Mouse (Mus musculus): Measurements from ENCODE around the gene Etfb.

Etfb gene

DNA sequence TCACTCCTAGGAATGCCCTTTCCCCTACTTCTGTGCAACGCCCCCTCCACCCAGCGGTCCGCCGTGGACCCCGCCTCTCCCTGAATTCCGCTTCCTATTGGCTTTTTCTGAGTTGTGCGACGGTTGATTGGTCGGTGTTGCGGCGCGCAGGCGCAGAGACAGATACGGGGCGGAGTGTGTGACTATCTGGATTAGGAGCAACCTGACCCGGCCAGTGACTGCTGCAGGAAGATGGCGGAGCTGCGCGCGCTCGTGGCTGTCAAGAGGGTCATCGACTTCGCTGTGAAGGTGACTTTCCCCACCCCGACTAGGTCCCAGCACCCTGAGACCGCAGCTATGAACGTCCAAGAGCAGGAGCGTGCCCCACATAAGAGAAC is at the start of gene Etfb, which contains the start of gene Gm45233:
Gene Etfb, plus strand, starts transcription at position 167 of the 377 bp plus-strand sequence.
Gene Gm45233, plus strand, starts transcription at position 212 of the 377 bp plus-strand sequence.
- in situ Hi-C loops (cut with MboI; ENCODE audit: unreplicated experiment in 2 of 2), result loop anchor here in 1 of 2 experiments (10.0 kb wide), 1 partner anchor 129 kb away; the partner anchor contains the start of gene Zfp715

DNA sequence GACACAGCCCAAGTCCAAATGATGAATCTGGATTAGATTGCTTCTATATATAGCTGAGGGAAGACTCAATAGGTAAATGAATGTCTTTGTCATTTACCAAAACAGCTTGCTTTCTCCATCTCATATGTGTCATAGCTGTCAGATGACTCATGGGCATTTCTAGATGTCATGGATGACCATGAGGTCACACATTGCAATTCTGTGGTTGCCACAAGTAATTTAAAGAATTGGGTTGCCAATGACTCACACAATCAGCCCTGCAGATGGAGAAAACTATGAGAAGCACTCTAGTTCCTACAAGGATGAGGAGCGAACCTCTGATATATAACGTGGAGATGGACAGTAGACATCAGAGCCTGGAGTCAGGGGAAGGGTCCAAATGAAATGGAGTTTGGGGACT is 44.4 kb upstream of the Etfb start:
- in situ Hi-C loops (cut with MboI; ENCODE audit: unreplicated experiment in 2 of 2), result loop anchor here in 1 of 2 experiments (25.0 kb wide), 1 partner anchor 412 kb away; no protein-coding TSS in a partner anchor

DNA sequence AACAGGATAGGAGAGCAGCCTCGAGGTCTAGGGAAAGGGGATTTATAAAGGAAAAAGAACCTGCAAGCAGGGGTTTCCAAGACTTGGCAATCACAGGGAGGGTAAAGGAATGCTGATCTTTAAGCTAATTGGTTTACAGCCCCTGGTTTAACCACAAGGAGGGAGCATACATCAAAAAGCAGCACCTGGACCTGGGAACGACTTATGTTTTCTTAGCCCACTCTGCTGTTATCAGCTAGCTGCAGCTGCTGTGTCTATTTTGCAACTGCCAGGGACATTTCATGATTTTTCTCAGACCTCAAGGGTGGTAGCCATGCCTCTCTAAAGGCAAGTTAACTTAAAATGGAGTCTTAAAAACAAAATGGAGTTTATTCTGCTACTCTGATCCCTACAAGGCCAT is 41.2 kb upstream of the Etfb start:
- in situ Hi-C loops (cut with MboI; ENCODE audit: unreplicated experiment in 2 of 2), result loop anchor here in 1 of 2 experiments (5.0 to 25.0 kb wide), 2 partner anchors 100 to 415 kb away; no protein-coding TSS in a partner anchor

DNA sequence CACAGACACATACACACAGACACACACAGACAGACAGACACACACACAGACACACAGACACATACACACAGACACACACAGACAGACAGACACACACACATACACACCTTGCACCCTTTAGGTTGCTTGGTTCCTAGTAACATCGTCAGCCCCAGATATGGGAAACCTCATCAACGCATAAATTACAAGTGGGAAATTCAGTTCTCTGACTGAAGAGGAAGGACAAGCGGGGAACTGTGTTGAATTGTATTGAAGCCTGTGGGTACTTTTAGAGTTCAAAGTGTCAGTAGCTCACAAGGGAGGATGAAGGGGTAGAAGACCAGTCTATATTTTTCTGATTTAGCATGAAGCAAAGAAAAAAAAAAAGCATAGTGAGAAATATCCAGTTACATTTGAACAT is 36.3 kb upstream of the Etfb start:
- in situ Hi-C loops (cut with MboI; ENCODE audit: unreplicated experiment in 2 of 2), result loop anchor here in 1 of 2 experiments (25.0 kb wide), 1 partner anchor 420 kb away; no protein-coding TSS in a partner anchor

DNA sequence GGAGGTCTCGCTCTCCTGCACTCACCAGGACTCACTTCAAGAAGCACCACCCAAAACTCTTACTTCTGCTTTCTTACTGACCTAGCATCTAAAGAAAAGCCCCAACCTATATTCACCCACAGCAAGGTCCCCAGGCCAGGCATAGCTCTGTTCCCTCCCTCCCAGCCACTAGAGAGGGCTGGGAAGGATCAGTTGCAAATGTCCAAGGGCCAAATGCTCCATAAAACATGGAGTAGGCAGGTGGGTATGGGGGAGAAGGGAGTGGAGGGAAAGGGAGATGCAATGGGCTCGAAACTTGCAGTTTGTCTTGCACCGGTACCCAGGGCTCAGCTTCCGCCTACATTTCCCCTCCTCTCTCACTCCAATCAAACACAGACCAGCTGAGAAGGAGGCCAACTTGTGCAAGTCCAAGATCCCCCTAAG is 35.7 kb upstream of the Etfb start, which contains the start of gene Siglecg:
Gene Siglecg, plus strand, starts transcription at position 74 of the 423 bp plus-strand sequence.
- in situ Hi-C loops (cut with MboI; ENCODE audit: unreplicated experiment in 2 of 2), result loop anchor here in 1 of 2 experiments (25.0 kb wide), 1 partner anchor 421 kb away; no protein-coding TSS in a partner anchor

DNA sequence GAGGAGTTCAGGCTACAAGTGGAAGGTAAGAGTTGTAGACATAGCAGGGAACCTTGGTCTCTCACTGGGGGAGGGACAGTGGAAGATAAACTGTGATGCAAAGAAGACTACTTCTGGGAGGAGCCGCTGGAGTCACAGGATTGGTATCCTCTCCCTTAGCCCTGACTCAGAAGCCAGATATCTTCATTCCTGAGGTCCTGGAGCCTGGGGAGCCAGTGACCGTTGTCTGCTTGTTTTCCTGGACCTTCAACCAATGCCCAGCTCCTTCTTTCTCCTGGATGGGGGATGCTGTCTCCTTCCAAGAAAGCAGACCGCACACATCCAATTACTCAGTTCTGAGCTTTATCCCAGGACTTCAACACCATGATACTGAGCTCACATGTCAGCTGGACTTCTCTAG is 34.8 kb upstream of the Etfb start:
- in situ Hi-C loops (cut with MboI; ENCODE audit: unreplicated experiment in 2 of 2), result loop anchor here in 1 of 2 experiments (25.0 kb wide), 1 partner anchor 422 kb away; no protein-coding TSS in a partner anchor

DNA sequence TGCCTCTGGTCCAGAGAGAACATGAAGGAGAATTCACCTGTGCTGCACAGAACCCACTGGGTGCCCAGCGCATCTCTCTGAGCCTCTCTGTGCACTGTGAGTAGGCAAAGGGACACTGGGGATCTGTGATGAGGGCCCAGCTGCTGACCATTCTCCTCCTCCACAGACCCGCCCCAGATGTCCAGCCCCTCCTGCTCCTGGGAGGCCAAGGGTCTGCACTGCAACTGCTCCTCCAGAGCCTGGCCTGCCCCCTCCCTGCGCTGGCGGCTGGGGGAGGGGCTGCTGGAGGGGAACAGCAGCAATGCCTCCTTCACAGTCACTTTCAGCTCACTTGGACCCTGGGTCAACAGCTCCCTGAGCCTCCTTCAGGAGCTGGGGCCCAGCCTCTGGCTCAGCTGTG is 32.2 kb upstream of the Etfb start:
- in situ Hi-C loops (cut with MboI; ENCODE audit: unreplicated experiment in 2 of 2), result loop anchor here in 1 of 2 experiments (25.0 kb wide), 1 partner anchor 424 kb away; no protein-coding TSS in a partner anchor

DNA sequence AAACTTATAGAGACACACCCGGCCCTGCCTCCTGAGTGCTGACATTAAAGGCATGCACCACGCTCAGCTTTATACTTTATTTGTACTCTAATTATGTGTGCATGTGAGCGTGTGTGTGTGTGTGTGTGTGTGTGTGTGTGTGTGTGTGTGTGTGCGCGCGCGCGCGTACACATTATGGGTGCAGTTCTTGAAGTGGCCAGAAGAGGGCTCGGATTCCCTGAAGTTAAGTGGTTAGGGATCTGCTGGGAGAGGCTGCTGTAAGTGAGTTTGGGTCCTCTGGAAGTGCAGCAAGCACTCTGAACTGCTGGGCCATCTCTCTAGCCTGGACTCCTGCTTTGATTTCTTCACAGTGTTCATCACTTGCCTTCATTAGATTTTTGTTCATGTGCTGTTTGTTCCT is 26.6 kb upstream of the Etfb start:
- in situ Hi-C loops (cut with MboI; ENCODE audit: unreplicated experiment in 2 of 2), result loop anchor here in 1 of 2 experiments (25.0 kb wide), 1 partner anchor 430 kb away; no protein-coding TSS in a partner anchor

DNA sequence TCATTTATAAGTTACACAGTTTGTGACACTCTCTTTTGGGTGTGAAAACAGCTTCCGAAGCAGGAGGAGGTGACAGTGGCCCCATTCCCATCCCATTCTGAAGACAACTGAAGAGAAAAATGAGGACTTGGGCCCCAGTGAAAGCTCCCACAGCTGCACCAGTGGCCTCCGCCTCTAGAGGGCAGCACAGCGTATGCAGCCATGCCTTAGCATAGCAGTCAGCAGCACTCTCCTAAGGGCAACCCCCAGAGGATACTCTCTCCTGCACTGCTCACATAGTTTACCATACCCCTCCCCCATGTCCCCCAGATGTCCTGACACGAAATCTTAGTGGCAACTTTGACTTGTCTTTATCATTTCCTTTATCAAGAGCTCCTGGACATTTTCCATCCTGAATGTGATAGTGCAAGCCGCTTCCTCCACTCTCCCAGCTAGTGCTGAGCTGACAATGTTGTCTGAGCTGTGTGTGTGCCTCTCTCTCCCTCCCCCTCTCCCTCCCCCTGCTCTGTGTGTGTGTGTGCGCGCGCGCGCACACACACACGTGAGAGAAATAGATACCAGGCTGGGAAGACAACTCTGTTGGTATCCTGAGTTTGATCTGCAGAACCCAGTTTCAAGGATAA is 20.8 kb upstream of the Etfb start:
- in situ Hi-C loops (cut with MboI; ENCODE audit: unreplicated experiment in 2 of 2), result loop anchor here (10.0 to 25.0 kb wide), 2 partner anchors 68 to 436 kb away; partner anchors contain the start of gene Siglecf (in 1 of the 2)

DNA sequence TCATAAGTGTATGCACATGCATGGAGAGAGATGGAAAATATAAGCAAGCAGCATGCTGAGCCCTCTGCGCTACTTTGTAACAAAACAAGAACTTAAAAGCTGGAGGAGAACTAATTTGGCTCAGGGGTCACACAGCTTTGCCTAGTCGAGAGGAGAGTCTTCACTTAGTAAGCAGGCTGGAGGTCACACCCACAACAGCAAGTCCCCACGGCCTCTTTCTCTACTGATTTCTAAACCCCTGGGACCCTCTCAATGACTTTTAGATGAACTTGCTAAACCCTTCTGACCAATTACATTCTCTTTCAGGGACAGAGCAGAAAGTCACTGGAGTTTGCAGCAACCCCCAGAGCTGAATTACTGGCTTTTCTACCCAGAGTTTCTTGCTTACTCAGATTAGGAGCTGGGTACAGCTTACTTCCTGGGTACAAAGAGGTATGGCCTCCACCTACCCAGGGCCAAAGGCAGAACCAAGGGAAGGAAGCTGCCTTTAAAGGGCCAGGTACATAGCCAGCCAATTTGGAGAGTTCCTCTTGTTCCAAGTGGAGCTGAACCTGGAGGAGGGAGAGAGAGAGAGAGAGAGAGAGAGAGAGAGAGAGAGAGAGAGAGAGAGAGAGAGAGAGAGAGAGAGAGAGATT is 19.8 kb upstream of the Etfb start:
- in situ Hi-C loops (cut with MboI; ENCODE audit: unreplicated experiment in 2 of 2), result loop anchor here (10.0 to 25.0 kb wide), 2 partner anchors 69 to 437 kb away; partner anchors contain the start of gene Siglecf (in 1 of the 2)

DNA sequence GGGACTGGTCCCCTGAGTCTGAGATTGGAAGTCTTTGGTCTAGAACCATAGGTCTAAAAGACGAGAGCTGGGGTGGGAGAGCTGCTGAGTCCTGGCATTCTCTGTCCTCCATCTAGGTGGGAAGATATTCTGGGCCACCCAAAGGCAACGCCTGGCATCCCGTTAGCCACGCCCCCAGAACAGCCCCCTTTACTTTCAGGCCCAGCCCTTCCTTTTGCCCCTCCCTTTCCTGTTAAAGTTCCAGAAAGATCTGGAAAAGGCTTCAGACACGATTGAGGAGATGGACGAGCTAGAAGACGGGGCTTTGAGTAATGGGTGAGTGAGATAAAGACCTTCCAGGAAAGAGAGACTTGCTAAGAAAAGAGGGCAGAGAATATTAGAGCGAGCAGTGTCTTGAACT is 16.5 kb upstream of the Etfb start, which contains the start of gene Lim2:
Gene Lim2, plus strand, starts transcription at position 265 of the 400 bp plus-strand sequence.
- in situ Hi-C loops (cut with MboI; ENCODE audit: unreplicated experiment in 2 of 2), result loop anchor here in 1 of 2 experiments (5.0 to 10.0 kb wide), 2 partner anchors 35 to 73 kb away; partner anchors contain the start of genes Siglecf and Vsig10l

DNA sequence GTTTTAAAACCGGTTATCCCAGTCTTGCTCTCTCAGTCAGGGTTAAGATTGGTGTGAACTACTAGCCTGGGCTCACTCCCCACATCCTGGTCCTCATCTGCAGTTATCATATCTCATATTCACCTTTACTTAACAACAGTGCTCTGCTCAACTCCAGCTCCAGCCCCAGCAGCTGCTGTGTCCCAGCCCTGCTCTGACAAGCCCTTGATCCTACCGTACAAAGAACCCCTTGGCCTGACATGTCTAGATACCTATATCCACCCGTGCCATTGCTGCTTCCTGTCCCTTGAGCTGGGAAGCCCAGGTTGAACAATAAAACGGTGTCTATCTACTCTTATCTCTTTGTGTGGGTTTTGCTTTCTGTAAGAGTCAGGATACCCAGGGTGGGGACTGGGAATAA is 14.4 kb upstream of the Etfb start:
- in situ Hi-C loops (cut with MboI; ENCODE audit: unreplicated experiment in 2 of 2), result loop anchor here in 1 of 2 experiments (5.0 to 10.0 kb wide), 2 partner anchors 33 to 75 kb away; partner anchors contain the start of genes Siglecf and Vsig10l

DNA sequence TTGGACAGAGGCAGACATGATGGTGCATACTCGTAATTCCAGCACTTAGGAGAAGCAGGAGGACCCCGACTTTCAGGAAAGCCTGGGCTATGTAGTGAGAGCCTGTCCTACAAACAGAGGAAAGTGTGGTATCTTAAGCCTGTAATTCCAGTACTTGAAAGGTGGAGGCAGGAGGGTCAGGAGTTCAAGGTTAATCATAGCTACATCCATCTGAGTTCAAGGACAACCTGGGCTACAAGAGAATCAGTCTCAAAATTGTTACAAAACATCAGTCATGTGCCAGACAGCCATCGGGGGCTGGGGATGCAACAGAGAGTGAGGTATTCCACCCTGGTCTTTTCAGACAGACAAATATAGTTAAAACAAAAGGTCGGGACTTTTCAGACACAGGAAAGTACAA is 11.0 kb upstream of the Etfb start:
- in situ Hi-C loops (cut with MboI; ENCODE audit: unreplicated experiment in 2 of 2), result no loop called here

DNA sequence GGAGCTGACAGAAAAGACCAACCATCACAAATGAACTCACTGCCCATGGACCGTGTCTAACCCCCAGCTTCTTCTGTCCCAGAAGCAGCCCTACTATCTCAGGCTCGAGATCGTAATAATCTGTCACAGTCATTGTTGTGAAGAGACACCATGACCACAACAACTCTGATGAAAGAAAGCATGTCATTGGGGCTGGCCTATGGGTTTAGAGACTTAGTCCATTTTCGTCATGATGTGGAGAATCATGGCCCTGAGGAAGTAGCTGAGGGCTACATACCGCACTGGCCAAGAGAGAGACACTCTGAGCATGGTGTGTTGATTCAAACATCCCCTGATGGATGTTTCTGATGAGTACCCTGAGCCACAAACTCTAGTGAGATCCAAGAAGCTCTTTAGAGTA is 9.2 kb upstream of the Etfb start:
- in situ Hi-C loops (cut with MboI; ENCODE audit: unreplicated experiment in 2 of 2), result no loop called here

DNA sequence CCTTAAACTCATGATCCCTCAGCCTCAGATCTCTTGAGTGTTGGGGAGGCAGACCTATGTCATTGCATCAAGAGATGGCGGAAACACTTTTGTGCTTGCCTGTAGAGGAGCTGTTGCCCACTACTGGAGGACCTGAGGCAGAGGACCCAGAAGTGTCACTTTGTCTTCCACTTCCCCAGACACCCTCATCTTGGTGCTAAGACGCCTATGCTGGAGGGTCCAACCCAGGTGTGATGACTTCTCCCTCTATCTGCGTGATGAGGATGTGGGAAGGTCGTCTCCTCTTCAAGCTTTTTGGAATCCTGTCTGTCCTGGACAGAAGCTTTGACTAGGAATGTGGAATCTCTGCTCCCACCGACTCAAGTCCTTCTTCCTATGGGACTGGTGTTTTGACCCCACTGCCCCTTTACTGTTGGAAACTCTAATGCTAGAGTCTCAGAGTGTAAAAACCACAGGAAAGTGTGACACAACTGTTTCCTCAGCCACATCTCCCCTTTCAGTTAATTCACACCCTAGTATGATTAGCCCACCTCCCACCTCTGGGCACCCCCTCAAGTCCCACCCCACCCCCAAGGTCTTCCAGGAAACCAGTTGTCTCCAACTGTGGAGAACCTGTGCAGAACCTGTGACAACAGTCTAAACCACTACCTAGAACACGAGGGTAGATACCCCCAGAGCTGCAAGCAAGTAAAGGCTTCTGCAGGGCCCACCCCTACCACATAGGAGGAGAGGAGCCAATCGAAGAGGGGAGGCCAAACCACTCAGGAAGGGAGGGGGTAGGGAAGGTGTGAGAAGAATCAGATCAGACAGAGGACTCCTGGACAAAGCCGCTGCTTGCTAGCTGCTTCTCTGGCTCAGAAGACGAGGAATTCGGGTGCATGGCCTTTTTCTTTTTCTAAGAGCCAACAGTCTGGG is 7.3 kb upstream of the Etfb start, which contains the start of gene Nkg7:
Gene Nkg7, plus strand, starts transcription at position 733 of the 915 bp plus-strand sequence.
- in situ Hi-C loops (cut with MboI; ENCODE audit: unreplicated experiment in 2 of 2), result no loop called here

DNA sequence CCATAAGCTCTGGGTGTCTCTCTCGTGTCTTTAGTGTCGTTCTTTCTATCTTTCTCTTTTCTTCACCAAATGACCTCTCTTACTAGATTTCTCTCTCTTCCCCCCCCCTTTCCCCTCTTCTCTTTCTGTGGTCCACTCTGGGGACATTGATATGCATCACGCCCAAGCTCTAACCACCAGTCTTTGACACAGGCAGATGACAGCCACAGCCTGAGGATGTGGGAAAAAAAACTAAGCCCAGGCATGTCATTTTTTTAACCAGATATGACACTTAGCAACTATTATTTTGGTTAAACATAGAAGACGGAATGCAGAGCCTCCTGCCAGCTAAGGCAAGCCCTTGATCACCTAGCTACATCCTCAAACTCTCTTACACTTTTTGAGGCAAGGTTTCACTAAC is 5.3 kb upstream of the Etfb start:
- in situ Hi-C loops (cut with MboI; ENCODE audit: unreplicated experiment in 2 of 2), result no loop called here

DNA sequence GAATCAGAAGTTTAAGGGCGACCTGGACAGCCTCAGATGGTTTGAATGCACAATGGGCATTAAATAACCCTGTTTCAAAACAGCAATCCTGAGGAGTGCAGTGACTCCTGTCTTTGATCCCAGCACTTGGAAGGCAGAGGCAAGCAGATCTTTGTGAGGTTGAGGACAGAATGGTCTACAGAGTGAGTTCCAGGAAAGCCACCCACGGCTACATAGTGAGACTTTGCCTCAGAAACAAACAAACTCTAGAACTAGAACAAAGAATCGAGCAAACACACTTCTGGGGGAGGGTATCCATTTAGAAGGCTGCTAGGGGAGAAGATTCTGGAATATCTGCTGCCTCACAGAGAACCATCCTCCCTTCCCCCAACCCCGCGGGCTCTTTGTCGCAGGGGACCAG is 3.4 kb upstream of the Etfb start, which contains the start of gene Cldnd2:
Gene Cldnd2, plus strand, starts transcription at position 301 of the 400 bp plus-strand sequence.
- in situ Hi-C loops (cut with MboI; ENCODE audit: unreplicated experiment in 2 of 2), result loop anchor here in 1 of 2 experiments (10.0 kb wide), 1 partner anchor 126 kb away; the partner anchor contains the start of gene Zfp715

DNA sequence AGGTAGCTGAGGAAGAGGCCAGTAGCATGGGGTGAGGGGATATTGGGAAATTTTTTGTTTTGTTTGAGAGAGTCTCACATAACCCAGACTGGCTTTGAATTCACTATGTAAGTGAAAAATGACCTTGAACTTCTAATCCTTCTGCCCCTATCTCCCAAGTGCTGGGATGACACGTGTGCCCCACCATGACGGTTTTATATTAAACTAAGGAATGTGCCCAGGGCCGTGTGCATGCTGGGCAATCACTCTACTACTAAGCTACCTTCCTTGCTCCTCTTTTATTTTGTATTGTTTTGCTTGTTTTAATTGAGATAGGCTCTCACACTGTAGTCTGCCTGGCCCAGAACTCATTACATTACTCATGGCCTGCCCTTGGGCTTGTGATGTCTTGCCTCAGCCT is 2.8 kb upstream of the Etfb start:
- in situ Hi-C loops (cut with MboI; ENCODE audit: unreplicated experiment in 2 of 2), result loop anchor here in 1 of 2 experiments (10.0 kb wide), 1 partner anchor 126 kb away; the partner anchor contains the start of gene Zfp715

DNA sequence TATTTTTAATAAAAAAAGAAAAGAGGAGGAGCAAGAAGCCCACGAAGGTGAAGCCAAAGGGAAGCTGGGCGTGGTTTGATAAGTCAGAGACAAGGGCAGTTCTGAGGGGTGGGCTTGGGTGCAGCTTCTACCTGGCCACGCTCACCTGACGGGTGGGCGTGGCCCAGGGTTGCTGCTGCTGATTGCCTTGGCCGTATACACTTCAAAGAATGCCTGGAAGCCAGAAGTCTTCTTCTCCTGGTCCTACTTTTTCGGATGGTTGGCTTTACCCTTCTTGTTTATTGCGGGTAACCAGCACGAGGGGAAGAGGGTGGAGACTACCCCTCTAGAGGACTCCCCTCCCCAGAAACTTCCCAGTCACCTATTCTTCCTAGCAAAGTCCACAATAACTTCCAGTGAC is 1.2 kb upstream of the Etfb start:
- in situ Hi-C loops (cut with MboI; ENCODE audit: unreplicated experiment in 2 of 2), result loop anchor here in 1 of 2 experiments (10.0 kb wide), 1 partner anchor 128 kb away; the partner anchor contains the start of gene Zfp715

Measured in v-Abl transformed pro-B cells (cell line).